Mouse (Mus musculus) stomach, postnatal 0 days (tissue): ENCODE data around the gene Bst2.

ENCODE experiments used
- CTCF ChIP-seq: IDR thresholded peaks from 2 replicates; pipeline ENCODE4 v1.5.1; 2016; ENCODE audit warnings: antibody characterized with exemption, low read depth, mild to moderate bottlenecking, moderate library complexity
- EP300 ChIP-seq: optimal IDR thresholded peaks from 2 replicates; pipeline ENCODE3; 2016; ENCODE audit warnings: antibody characterized with exemption

DNA sequence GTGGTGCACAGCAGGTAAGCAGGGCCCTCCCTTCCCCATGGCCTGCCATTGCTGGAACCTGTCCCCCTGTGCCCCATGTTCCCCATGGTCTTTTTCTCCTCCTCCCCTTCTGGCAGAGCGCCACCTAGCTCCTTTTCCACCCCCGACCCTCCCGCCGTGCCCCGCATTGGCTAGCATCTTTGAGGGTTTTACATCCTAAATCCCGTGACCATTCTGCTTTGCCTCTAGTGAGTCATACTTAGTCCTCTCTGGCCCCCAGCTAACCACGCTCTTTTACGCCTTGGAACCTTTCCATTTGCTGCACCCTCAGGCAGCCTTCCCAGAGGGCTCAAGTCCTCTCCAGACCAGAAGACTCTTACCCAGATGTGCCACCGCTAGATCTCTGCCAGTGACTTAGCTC is 42.9 kb upstream of the Bst2 start:
- TF ChIP-seq CTCF (no peak), EP300 (no peak)
